11 mouse cellular contexts compared by ENCODE assay signal in genomic region chr14:40275331-40275730, GRCm38 (mm10).
DNase-seq lines count a peak whose midpoint lies in the region; ATAC-seq and TF ChIP-seq lines count a peak whose summit lies in the region.
"Had no signal": no experiment of that assay in that cellular context is flagged by ENCODE, and none has a peak within 500 bp of the region (broad histone marks: within the 10 kb centered on the region; RNA-seq: fewer than 3 reads in every experiment).

No protein-coding gene starts in this region.

- DNase-seq in frontal cortex, postnatal 14 days (ENCODE audit: low spot score in 2 of 2) = no peak
- DNase-seq in left cerebral cortex, adult 2 months (ENCODE audit: extremely low spot score in 1 of 2, low spot score in 2 of 2) = no peak
- no peak for DNase-seq in left cerebral cortex, postnatal 36 days (ENCODE audit: low spot score in 2 of 2)
- peak; percentile 63 for DNase-seq in brain, embryonic 14.5 days (ENCODE audit: low read depth)
- no peak for DNase-seq in kidney, postnatal 25 days
- DNase-seq: heart, postnatal 36 days had no signal

- intact Hi-C loops in left cerebral cortex, adult 2 months (cut with DNase I) = loop anchor here (5.0 to 10.0 kb wide), 3 partner anchors 161 to 743 kb away; no protein-coding TSS in a partner anchor
- intact Hi-C loops in left cerebral cortex, postnatal 36 days (cut with DNase I) = loop anchor here (10.0 kb wide), 1 partner anchor 741 kb away; no protein-coding TSS in a partner anchor

- TF ChIP-seq CTCF in left cerebral cortex, adult 2 months (IDR thresholded peaks at IDR 0.05) = peak; percentile 55
- peak; percentile 24; the same call in 1 of the 2 replicates for TF ChIP-seq CTCF in brain, embryonic 14.5 days (IDR thresholded peaks at IDR 0.05; ENCODE audit: borderline replicate concordance, extremely low read depth, insufficient read depth, insufficient read length)

- no peaks in the 10 kb centered on the region for H3K36me3 ChIP-seq in midbrain, embryonic 16.5 days (ENCODE audit: control insufficient read depth, insufficient read depth, low read length)
- no peaks in the 10 kb centered on the region for H3K36me3 ChIP-seq in heart, embryonic 11.5 days (ENCODE audit: control insufficient read depth, insufficient read depth, low read length)
- H3K36me3 ChIP-seq: kidney, embryonic 15.5 days; limb, embryonic 10.5 days had no signal

- H3K27me3 ChIP-seq in midbrain, embryonic 16.5 days (ENCODE audit: control insufficient read depth, insufficient read depth, low read depth, low read length) = no peaks in the 10 kb centered on the region
- H3K27me3 ChIP-seq in heart, embryonic 11.5 days (ENCODE audit: control insufficient read depth, insufficient read depth, low read length) = no peaks in the 10 kb centered on the region
- H3K27me3 ChIP-seq: kidney, embryonic 15.5 days had no signal

- no peaks in the 10 kb centered on the region for H3K9me3 ChIP-seq in midbrain, embryonic 16.5 days (replicated peaks; ENCODE audit: control insufficient read depth, low read length, poor library complexity, severe bottlenecking)
- no peaks in the 10 kb centered on the region for H3K9me3 ChIP-seq in heart, embryonic 11.5 days (replicated peaks; ENCODE audit: control insufficient read depth, low read length)
- H3K9me3 ChIP-seq: kidney, embryonic 15.5 days; limb, embryonic 10.5 days had no signal

- H3K9ac ChIP-seq in midbrain, embryonic 16.5 days (ENCODE audit: low read depth, low read length) = no peak overlapping the region
- no peak overlapping the region for H3K9ac ChIP-seq in heart, embryonic 11.5 days (ENCODE audit: low read depth, low read length)
- H3K9ac ChIP-seq: kidney, embryonic 15.5 days had no signal

- no peak overlapping the region for H3K4me2 ChIP-seq in midbrain, embryonic 16.5 days (ENCODE audit: low read length)
- H3K4me2 ChIP-seq in heart, embryonic 11.5 days = no peak overlapping the region
- H3K4me2 ChIP-seq: kidney, embryonic 15.5 days had no signal

- TF ChIP-seq POLR2A in brain, embryonic 14.5 days (IDR thresholded peaks at IDR 0.05; ENCODE audit: borderline replicate concordance, extremely low read depth, insufficient read depth, insufficient read length, poor library complexity, severe bottlenecking) = no peak

- 32% methylated on average over 1 of the region's 1 CpGs for WGBS in midbrain, embryonic 16.5 days
- WGBS in heart, embryonic 11.5 days (ENCODE audit: insufficient replicate concordance) = 43% methylated on average over 1 of the region's 1 CpGs

- no peaks in the 10 kb centered on the region for H3K4me1 ChIP-seq in midbrain, embryonic 16.5 days (ENCODE audit: control insufficient read depth, insufficient read depth, low read length)
- H3K4me1 ChIP-seq in heart, embryonic 11.5 days (ENCODE audit: control insufficient read depth, insufficient read depth, low read length) = no peaks in the 10 kb centered on the region
- H3K4me1 ChIP-seq: kidney, embryonic 15.5 days; limb, embryonic 10.5 days had no signal

- peak; percentile 91 for ATAC-seq in frontal cortex, adult (ENCODE audit: low TSS enrichment)
- ATAC-seq in midbrain, embryonic 16.5 days = peak; percentile 68; the same call in 1 of the 2 replicates
- ATAC-seq in heart, embryonic 11.5 days (replicated peaks; ENCODE audit: insufficient number of reproducible peaks, low FRiP score, low TSS enrichment) = no peak

- no peak overlapping the region for H3K27ac ChIP-seq in left cerebral cortex, adult 2 months
- no peak overlapping the region for H3K27ac ChIP-seq in midbrain, embryonic 16.5 days (ENCODE audit: low read length)
- H3K27ac ChIP-seq in heart, embryonic 11.5 days (ENCODE audit: low read depth, low read length) = no peak overlapping the region
- H3K27ac ChIP-seq: kidney, embryonic 15.5 days; limb, embryonic 10.5 days had no signal

- H3K4me3 ChIP-seq in left cerebral cortex, adult 2 months = no peak overlapping the region
- H3K4me3 ChIP-seq in midbrain, embryonic 16.5 days (ENCODE audit: low read depth, low read length) = no peak overlapping the region
- no peak overlapping the region for H3K4me3 ChIP-seq in heart, embryonic 11.5 days (ENCODE audit: low read depth, low read length)
- H3K4me3 ChIP-seq: kidney, embryonic 15.5 days; limb, embryonic 10.5 days had no signal
